Mouse (Mus musculus) heart, adult 11 months (tissue): ENCODE data around the gene Gata2.
"Not testable (repeated sequence)": the region's sequence is repeated elsewhere in the genome, so short reads cannot be mapped to it uniquely, and the experiment has no call there.

Source experiments
- DNase-seq: peaks from one replicate; pipeline ENCODE4 v3.0.0; 2022

The Gata2 gene

DNA sequence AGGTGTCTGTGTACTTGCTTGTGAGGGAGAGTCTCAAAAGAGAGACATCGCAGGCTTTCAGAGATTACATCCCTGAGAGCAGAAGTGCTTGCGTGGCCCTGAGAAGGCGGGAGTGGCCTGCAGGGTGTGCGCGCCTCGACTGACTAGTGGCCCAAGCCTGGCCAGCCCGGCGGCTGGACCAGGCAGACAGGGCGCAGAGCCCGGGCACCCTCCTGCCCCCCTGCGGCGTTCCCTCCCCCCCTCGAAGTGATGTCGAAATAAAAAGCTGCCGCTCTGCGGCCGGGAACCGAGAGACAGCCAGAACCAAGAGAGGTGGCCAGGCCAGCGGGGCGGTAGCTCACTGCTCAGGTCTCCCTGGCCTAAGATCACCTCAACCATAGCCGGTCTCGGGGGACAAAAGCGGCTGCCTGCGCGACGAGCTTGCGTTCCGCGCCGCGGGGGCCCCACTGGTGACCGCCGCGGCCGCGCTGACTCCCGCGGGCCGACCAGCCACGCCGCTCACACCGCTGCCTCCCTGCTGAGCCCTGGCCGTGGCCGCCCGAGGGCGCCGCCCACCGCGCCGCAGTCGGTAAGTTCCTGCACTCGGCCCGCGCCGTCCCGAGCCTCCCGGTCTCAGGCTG lies at the start of gene Gata2:
Gata2 (plus strand) TSS at position 459 of the 620 bp plus-strand sequence.
- peak; percentile 96 for DNase-seq

DNA sequence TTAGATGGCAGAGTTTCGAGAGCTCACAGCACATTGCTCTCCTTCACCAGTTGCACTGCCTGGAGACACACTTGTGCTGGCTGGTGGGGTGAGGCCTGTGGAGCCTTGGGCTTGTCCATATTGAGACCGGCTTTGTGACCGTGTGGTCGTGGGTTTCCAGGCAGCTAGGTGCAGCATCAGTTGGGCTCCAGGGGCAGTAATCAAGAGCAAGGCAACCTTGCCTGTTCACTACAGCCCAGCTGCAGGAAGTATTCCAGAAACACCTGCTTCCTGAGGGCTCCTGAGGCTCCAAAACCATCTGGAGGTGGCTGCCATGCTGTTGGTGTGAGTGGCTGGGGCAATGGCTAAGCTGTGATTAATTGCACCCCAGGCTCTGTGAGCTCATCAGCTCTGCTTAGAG lies 47.9 kb upstream of the Gata2 start:
- peak; percentile 91 for DNase-seq

DNA sequence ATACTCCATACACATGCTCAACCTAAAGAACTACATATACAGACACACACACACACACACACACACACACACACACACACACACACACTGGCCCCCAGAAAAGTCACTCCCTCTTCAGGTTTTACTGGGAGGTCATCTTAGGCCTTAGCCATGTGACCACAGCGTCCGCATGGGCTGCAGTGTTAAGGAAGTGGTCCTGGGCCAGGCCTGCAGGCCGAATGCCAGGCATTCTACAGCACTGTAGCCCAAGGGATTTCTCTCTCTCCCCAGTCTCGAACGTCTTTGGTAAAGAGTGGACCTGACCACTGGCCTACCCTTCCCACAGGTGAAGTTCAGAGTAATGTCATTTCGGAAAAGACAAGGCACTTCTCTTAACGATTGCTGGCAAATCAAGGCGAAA lies 47.1 kb upstream of the Gata2 start:
- peak; percentile 94 for DNase-seq

DNA sequence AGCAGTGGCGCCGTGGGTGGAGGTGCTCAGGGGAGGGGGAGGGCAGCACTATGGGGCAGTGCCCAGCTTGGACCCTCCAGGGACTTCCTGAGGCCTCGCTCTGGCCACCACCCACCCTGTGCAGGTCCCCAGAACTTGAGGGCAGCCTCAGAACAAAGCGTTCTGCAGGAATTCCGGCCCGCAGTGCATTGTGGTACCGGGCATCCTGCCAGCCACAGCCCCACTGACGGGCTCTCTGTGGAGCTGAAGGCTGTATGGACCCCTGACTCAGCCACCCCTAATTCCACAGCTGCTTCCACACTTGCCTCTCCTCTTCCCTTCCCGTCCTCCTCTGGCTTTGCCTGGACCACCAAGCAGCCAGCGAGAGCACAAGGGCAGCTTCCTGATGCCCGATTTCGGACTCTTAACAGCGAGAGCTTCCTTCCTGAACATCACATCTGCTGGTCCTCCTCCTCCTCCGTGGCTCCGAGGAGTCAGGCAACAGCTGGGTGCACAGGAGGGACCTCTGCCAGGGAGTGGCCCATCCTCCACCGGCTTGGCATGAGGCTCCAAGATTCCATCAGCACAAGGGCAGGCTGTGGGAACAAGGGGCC lies 46.2 kb upstream of the Gata2 start:
- DNase-seq, result peak; percentile 98

DNA sequence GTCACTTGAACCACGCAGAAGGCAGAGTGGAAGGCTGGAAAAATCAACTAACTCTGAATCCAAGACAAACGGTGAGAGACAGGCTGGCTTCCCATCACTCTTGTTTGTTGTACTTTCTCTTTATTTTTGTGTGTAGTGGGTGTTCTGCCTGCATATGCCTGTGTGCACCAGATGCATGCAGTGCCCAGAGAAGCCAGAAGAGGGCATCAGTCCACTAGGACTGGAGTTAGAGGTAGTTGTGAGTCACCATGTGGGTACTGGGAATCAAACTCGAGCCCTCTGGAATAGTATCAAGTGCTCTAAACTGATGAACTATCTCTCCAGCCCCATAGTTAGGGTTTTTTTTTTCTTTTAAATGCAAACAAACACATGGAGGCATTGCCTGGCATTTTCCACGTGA lies 42.4 kb upstream of the Gata2 start:
- DNase-seq, result no peak

DNA sequence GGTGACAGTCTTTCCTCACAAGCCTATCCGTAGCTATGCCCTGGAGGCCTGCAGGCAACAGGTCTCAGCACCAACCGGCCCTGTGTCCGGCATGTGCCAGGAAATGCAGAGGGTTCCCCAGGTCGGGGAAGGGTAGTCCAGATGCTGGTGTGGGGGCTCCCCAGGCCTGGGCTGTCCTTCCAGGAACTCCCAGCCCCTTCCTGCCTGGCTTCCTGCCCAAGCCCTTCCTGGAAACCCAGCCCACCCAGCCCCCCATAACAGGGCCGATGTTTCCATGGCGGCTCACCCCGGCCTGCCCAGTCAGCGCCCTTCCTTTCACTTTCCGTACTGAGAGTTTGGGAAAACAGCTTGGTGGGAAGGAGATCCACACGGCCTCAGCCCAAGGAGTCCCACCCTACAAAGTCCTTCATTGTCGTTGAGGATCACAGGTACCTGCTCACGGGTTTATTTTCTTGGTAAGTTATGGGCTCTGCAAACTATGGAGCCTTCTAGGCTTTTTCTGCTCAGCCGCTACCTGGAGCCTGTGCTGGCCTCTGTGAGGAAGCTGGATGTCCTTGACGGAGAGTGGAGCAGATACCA lies 41.5 kb upstream of the Gata2 start:
- DNase-seq, result peak; percentile 98

DNA sequence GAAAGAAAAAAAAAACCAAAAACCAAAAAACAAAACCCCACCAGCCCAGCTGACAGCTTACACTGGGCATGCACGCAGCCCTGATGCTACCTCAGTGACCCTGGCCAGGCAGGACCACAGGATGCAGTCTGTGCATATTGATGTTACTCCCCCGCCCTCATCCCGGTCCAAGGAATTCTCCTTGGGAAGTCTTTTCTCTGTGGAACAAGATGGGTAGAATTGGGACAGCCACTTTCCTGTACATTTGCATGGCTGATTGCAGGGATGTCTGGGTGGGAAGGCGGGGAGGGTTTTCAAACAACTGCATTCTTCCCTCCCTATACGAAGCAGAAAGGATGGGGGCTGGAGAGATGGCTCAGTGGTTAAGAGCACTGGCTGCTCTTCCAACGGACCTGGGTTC lies 40.7 kb upstream of the Gata2 start:
- peak; percentile 86 for DNase-seq

DNA sequence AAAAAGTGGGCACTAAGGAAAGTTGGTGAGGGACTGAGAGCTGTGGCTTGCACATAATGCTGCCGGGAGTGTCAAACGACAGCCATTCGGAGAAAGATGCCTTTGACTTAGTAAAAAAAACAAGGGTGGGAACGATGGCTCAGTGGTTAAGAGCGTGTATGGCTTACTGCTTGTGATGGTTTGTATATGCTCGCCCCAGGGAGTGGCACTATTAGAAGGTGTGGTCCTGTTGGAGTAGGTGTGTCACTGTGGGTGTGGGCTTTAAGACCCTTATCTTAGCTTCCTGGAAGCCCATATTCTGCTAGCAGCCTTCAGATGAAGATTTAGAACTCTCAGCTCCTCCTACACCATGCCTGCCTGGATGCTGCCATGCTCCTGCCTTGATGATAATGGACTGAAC lies 38.1 kb upstream of the Gata2 start:
- DNase-seq, result not testable (repeated sequence)

DNA sequence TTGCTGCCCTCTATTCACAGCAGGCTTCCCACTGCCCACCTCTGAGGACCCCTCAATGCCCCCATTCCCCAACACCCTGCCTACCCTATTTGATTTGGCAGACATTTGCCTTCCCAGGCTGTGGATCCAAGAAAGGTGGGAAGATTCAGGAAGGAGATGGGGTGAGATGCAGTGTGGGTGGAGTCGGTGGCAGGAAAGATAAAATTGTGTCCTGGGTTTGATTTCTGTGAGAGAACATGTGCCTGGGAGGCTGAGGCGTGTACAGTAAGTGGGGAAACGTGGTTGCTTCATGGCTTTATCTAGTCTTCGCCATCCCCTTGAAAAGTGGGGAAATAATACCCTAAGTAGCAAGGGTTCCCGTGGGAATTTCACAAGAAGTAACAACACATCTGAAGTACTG lies 34.9 kb upstream of the Gata2 start:
- no peak for DNase-seq

DNA sequence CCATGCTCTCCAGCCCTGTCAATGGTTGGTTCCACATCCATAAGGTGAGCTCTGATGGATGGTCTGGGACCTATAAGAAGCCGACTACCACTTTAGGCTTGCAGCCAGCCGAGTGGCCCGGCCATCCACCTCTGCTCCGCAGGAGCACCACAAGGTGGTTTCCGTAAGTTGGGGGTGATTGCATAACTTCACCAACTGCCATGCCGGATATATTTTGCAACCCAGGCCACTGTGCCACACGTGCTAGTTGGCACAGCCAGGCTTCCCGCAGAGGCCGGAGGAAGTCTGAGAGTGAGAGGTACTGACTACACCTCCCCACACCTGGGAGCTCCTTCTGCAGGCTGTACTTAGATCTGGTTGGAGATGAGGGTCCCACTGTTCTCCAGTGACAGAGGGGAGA lies 27.6 kb upstream of the Gata2 start:
- DNase-seq, result no peak

DNA sequence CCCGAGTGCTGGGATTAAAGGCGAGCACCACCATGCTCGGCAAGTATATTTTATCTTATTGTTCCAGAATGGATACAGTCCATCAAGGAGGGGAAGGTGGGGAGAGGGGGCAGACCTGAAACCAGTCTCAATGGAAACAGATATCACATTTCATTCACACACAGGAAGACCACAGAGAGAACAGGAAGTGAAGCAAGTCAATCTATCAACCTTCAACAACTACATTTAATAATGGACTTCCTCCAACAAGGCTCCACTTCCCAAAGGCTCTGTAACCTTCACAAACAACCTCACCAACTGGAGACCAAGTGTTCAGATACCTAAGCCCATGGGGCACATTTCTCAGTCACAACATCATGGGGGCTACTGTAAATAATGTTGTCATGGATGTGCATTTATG lies 19.5 kb upstream of the Gata2 start:
- no peak for DNase-seq

DNA sequence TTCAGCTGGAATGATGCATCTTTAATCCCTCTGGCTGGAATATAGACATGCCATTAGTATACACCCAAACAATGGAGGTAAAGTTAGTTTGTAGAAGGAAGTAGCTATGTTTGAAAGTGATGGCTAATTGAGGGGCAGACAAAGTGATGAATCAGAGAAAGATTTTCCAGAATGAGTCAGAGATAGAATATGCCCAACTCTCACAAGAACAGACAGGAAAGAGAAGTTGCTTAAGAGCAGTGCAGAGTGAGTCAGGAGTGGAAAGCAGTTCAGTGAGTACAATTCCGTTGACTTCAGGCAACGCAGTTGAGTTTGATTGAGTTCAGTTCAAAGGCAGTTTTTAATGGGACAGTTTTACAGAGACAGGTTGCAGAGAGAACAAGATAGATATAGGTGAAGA lies 19.0 kb upstream of the Gata2 start:
- no peak for DNase-seq

DNA sequence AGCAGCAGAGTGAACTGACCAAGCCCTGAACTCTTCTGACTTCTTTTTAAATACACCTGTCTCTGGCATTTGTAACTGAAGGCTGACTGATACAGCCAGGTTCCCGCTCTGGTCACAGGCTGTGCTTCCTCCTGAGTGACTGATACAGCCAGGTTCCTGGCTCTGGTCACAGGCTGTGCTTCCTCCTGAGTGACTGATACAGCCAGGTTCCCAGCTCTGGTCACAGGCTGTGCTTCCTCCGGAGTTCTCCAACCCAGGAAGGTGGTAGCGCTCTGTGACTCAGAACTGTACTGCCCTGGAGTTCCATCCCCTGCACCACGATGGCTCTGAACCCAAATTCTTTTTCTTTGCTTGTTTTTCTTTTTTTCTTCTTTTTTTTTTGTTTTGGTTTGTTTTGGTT lies 9.0 kb upstream of the Gata2 start:
- no peak for DNase-seq

DNA sequence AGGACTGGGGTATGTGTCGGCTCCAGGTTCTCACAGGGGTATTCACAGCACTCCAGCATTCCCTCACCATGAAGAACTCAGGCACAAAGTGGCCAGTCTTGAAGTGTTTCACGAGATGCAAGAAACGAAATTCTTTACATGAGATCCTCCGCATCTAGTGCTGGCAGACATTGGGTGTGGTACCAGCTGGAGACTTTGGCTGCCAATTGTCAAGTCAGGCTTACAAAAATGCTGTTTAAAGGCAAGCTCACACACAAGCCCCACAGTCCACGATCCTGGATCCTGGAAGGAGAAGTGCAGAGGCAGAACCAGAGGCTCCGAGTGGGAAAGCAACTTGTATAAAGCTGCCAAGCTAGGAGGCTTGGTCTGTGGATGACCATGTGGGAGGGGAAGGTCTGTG lies 5.5 kb upstream of the Gata2 start:
- DNase-seq, result no peak

DNA sequence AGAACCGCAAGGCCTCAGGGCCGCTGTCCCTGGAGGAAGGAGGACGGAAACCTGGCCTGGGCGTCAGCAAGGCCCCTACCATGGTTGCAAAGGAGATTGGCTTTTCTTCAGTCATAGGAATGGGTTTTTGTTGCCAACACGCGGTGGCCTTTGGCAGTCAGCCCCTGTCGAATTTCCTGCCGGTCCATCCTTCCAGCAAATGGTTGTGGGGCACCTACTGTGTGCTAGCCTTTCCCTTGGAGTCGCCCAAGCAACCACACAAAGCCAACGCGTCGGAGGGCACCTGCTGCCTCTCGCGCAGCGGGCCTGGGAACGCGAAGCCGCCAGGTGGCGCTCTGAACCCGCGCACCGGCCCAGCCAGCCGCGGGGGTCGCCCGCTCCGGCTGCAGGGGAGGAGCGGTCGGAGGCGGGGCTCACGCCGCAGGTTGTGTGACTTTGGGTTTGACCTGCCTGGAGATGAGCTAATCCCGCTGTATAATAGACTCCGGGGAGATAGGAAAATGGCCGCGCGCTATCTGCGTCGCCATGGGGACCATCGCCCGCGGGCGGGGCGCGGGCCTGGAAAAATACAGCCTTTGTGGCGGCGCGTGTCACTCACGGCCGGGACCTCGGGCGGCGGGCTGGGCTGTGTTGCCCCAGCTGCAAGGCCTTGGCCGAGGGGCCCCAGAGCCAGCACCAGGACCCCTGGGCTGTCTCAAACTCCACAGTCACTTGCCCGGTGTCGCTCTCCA lies 4.2 kb upstream of the Gata2 start:
- DNase-seq, result peak; percentile 98

DNA sequence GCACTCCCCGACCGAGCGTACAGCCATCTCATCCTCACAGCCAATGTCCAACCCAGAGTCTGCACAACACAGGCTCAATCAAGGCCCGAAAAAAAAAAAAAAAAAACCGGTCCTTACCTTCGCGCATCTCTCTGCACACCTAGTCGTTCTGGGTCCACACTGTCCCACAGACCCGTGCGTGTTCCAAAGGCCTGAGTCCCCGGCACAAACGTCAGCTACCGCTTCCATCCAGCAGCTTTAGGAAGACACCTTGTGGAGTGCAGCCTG lies 3.7 kb upstream of the Gata2 start:
- no peak for DNase-seq

DNA sequence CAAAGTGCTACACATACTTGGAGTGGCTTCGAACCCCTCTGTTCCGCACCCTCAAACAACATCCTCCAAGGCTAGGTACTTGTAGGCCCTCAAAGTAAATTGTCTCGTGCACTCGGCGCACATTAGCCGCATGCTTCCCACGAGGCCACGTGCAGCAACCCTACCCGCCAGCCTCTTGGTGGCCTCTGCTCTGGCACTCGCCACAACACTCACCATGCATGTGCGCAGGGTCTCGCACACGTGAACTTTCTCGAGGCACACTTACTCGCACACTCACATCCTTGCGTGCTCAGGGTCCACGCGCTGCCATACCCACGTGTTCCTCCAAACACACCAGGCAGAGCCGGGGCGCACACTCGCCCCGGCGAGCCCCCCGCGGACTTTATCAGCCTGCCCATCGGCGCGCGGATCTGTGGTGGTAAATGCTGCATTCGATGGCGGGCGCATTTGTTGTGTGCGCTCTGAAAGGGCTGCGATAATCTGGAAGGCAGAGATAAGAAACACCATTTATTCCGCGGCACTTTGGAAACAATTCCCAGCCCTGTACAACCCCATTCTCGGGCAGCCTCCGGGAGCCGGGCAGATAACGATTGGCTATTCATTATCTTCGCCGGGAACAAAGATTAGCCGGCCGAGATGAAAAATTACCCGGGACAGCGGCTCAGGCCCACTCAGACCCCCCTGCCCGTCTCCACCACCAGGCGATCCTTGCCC lies 3.2 kb upstream of the Gata2 start:
- DNase-seq, result peak; percentile 91

DNA sequence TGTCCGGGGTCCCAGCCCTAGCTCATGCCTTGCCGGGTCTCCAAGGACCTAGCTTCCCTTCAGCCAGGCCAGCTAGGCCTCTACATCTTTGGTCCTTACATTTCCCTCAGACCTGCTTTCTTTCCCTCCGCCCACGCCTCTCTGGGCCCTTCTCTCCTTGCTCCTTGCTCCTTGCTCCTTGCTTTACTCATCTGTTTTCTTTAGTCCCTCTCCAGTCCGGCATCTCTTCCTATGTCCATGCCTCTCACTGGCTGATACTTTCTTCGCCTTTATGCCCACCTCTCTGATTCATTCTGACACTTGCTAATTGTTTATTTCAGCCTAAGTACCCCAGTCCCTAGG lies 2.7 kb upstream of the Gata2 start:
- no peak for DNase-seq

DNA sequence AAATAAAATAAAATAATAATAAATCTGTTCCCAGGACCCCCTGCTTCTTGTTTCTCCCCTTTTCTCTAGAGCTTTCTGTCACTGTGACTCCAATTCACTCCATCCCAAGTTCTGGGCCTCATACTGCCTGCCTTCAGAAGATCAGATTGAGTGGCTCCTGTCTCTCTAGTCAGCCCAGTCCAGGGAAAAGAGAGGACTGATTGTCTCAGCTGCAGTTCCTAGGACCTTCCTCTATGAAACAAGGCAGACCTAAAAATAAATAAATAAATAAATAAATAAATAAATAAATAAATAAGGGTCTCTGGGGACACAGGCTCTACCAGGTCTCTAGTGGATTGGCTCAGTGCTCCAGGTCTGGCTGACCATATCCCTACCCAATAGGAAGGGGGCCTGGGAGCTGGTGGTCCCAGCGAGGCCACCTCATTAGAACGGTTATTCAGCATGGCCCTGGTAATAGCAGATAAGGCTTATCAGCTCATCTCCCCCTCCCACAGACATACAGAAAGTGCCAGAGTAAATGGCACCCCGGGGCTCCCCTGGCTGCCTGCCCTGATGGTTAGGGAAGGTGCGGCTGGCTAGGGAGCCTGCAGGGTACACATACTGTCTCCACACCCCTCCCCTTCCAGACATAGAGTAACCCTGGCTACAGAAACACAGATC lies 2.1 kb upstream of the Gata2 start:
- DNase-seq, result peak; percentile 87

DNA sequence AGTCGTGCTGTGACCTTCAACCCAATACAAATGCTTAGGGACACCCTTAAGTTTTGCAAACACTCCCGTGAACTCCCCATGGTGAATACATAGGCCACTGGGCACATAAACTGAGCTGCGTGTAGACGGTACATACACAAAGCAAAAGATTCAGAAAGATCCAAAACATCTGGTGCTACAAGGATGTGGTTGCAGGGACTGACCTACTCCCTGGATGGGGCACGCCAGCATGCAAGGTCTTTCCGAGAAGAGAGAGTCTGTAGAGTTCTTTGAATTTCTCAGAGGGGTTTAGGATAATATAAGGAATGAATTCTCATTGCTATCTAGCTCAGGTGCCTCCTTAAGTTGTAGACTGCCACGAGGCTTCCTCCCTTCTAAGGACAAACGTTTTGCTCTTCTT lies 935 bp upstream of the Gata2 start:
- DNase-seq, result peak; percentile 71

DNA sequence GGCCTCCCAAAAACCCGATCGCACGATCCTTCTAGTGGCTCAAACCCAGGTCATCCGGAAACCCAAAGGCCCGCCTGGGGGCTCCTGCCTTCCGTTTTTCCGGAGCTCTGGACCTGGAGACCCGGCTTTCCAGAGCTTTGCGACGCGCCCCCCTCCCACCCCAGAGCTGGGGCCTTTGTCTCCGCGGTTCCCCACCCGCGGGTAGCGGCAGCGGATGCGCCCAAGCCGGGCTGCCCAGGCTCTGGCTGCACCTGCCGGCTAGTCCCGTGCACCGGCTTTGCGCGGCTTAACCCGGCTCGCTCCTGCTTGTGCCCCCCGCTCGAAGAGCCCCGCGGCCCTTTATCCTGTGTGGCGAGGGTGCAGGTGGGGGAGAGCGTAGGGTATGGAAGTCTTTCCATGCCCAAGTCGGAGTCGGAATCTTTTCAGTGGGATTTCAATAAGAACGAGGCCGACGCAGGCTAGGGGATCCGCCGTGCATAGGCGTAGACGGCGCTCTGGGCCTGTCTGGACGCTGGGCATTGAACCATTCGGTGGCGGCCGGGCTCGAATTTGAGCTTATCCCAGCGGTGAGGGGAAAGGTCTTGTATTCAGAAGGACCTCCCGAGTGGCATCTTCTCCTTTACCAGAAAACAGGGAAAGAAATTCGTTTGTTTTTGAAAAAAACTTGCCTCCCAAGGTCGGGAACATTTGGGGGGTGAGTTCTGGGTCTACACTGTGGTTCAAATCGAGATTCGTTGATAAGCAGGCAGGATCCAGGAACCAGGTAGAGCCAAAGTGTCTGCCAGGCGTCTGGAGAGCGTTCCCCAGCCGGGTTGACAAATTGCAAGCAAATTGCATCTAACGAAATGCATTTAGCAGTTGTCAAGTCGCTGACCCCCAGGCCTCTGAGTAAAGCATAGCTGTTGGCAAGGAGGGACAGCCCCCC lies 624 bp downstream of the Gata2 start:
- DNase-seq, result peak; percentile 93

DNA sequence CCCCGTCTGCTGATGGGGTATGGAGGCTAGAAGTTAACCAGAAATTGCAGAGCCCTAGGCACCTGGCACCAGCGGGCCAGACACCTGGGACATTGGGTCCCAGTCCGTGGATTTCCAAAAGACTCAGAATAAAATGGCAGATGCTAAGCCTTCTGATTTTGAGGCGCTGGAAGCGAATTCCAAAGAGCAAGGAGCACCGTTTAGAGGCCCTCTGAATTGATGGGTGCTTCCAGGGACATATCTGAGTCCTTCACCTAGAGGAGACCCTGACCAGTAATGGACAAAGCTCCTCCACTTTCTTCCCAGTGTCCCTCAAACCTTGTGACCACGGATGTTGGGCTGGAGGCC lies 1.3 kb downstream of the Gata2 start:
- peak; percentile 83 for DNase-seq
